Mouse (Mus musculus) CH12.LX (cell line): ENCODE measurements around the gene Stox1. TPM values are rescaled to one million over a fixed set of nuclear protein-coding genes. Genes with fewer than 3 reads are reported as not detected.

Source experiments
- DNase-seq: peaks from one replicate; pipeline ENCODE4 v3.0.0-alpha.2; 2013; ENCODE audit errors: extremely low read depth
- H3K27ac ChIP-seq: 2 replicates; pipeline ENCODE4 v1.5.1; 2012; ENCODE audit warnings: low read depth, mild to moderate bottlenecking, control low read depth, moderate library complexity; ENCODE audit not compliant: insufficient read depth
- H3K27me3 ChIP-seq: replicated peaks from 2 replicates; pipeline ENCODE3; 2012; ENCODE audit warnings: inconsistent platforms
- H3K36me3 ChIP-seq, 2 experiments: replicated peaks in 1 of 2; 2 replicates each; pipeline versions ENCODE3 to v1.6.1; 2012; ENCODE audit warnings: inconsistent platforms in 1 of 2, low read length in 1 of 2, mild to moderate bottlenecking in 1 of 2, mixed read lengths in 1 of 2, moderate library complexity in 1 of 2; ENCODE audit not compliant: control insufficient read depth in 1 of 2, insufficient read depth in 1 of 2
- H3K4me1 ChIP-seq, 2 experiments: 2 replicates each; pipeline ENCODE4 v1.6.1; 2012; ENCODE audit warnings: inconsistent platforms in 1 of 2, moderate library complexity in 1 of 2; ENCODE audit not compliant: insufficient read depth in 2 of 2, control insufficient read depth in 1 of 2
- H3K4me2 ChIP-seq: 2 replicates; pipeline ENCODE4 v1.6.1; 2012; ENCODE audit warnings: low read depth, mild to moderate bottlenecking, control low read depth; ENCODE audit not compliant: poor library complexity, insufficient read depth, severe bottlenecking
- H3K4me3 ChIP-seq, 3 experiments: fragments of 150-350 bp in 1 of 3; sonication (generic) in 1 of 3; replicated peaks in 1 of 3; 2 replicates each; pipeline versions ENCODE3 to v1.5.1; 2011 to 2012; ENCODE audit warnings: low read depth in 2 of 3, low read length in 2 of 3, mild to moderate bottlenecking in 2 of 3, moderate library complexity in 2 of 3, control low read depth in 1 of 3, improper control_type of control experiment in 1 of 3, inconsistent platforms in 1 of 3, mixed read lengths in 1 of 3; ENCODE audit not compliant: poor library complexity in 1 of 3
- H3K79me2 ChIP-seq: replicated peaks from 2 replicates; pipeline ENCODE4 v1.6.1; 2012; ENCODE audit warnings: mild to moderate bottlenecking, moderate library complexity; ENCODE audit not compliant: control insufficient read depth, poor library complexity, insufficient read depth, severe bottlenecking; ENCODE audit errors: extremely low read depth
- H3K9ac ChIP-seq: 2 replicates; pipeline ENCODE4 v1.6.1; 2012; ENCODE audit warnings: low read depth, mild to moderate bottlenecking, control low read depth, moderate library complexity; ENCODE audit not compliant: insufficient read depth
- H3K9me3 ChIP-seq: replicated peaks from 2 replicates; pipeline ENCODE3; 2012; ENCODE audit warnings: low read length, inconsistent platforms, mixed read lengths
- ELF1 ChIP-seq: IDR thresholded peaks from 2 replicates; pipeline ENCODE4 v1.6.1; 2014; ENCODE audit warnings: low read depth, mild to moderate bottlenecking, inconsistent platforms, low read length, improper control_type of control experiment
- ETS1 ChIP-seq: conservative IDR thresholded peaks from 2 replicates; pipeline ENCODE4 v1.6.1; 2012; ENCODE audit warnings: low read depth, mild to moderate bottlenecking, inconsistent platforms, low read length, improper control_type of control experiment, moderate library complexity
- GABPA ChIP-seq: IDR thresholded peaks from 2 replicates; pipeline ENCODE4 v1.6.1; 2012; ENCODE audit warnings: low read depth, low read length, improper control_type of control experiment, inconsistent platforms; ENCODE audit not compliant: insufficient replicate concordance
- HCFC1 ChIP-seq: IDR thresholded peaks from 2 replicates; pipeline ENCODE4 v1.6.1; 2012; ENCODE audit warnings: low read depth, mild to moderate bottlenecking, inconsistent platforms, low read length, improper control_type of control experiment
- MAX ChIP-seq: IDR thresholded peaks from 2 replicates; pipeline ENCODE4 v1.6.1; 2011; ENCODE audit warnings: low read length, improper control_type of control experiment
- MAZ ChIP-seq: IDR thresholded peaks from 2 replicates; pipeline ENCODE4 v1.6.1; 2012; ENCODE audit warnings: low read depth, mild to moderate bottlenecking, inconsistent platforms, low read length, improper control_type of control experiment, moderate library complexity
- MEF2A ChIP-seq: IDR thresholded peaks from 2 replicates; pipeline ENCODE4 v1.6.1; 2014; ENCODE audit warnings: low read depth, mild to moderate bottlenecking, inconsistent platforms, low read length, improper control_type of control experiment, borderline replicate concordance
- MXI1 ChIP-seq: IDR thresholded peaks from 2 replicates; pipeline ENCODE4 v1.6.1; 2011; ENCODE audit warnings: mild to moderate bottlenecking, low read depth, low read length, improper control_type of control experiment
- MYC ChIP-seq: IDR thresholded peaks from 2 replicates; pipeline ENCODE4 v1.6.1; 2011; ENCODE audit warnings: low read depth, mild to moderate bottlenecking, improper control_type of control experiment, low read length
- NELFE ChIP-seq: IDR thresholded peaks from 2 replicates; pipeline ENCODE4 v1.6.1; 2011; ENCODE audit warnings: low read depth, low read length, improper control_type of control experiment
- NRF1 ChIP-seq: IDR thresholded peaks from 2 replicates; pipeline ENCODE4 v1.6.1; 2014; ENCODE audit warnings: low read depth, mild to moderate bottlenecking, inconsistent platforms, low read length, improper control_type of control experiment, moderate library complexity
- PAX5 ChIP-seq: IDR thresholded peaks from 2 replicates; pipeline ENCODE4 v1.6.1; 2012; ENCODE audit warnings: low read length, inconsistent platforms, mixed read lengths
- POLR2A ChIP-seq: IDR thresholded peaks from 2 replicates; pipeline ENCODE4 v1.6.1; 2011; ENCODE audit warnings: low read depth, mild to moderate bottlenecking, improper control_type of control experiment, low read length
- RCOR1 ChIP-seq: conservative IDR thresholded peaks from 2 replicates; pipeline ENCODE4 v1.6.1; 2012; ENCODE audit warnings: low read depth, mild to moderate bottlenecking, inconsistent platforms, low read length, improper control_type of control experiment
- SIN3A ChIP-seq: IDR thresholded peaks from 2 replicates; pipeline ENCODE4 v1.6.1; 2012; ENCODE audit warnings: low read length, improper control_type of control experiment, inconsistent platforms
- TBP ChIP-seq: conservative IDR thresholded peaks from 2 replicates; pipeline ENCODE4 v1.6.1; 2011; ENCODE audit warnings: low read depth, low read length, improper control_type of control experiment
- TCF12 ChIP-seq: IDR thresholded peaks from 2 replicates; pipeline ENCODE4 v1.6.1; 2014; ENCODE audit warnings: low read depth, mild to moderate bottlenecking, inconsistent platforms, low read length, improper control_type of control experiment
- UBTF ChIP-seq: IDR thresholded peaks from 2 replicates; pipeline ENCODE4 v1.6.1; 2012; ENCODE audit warnings: low read depth, mild to moderate bottlenecking, inconsistent platforms, low read length, improper control_type of control experiment, moderate library complexity
- USF1 ChIP-seq: IDR thresholded peaks from 2 replicates; pipeline ENCODE4 v1.6.1; 2014; ENCODE audit warnings: low read depth, mild to moderate bottlenecking, inconsistent platforms, low read length, improper control_type of control experiment
- ZC3H11A ChIP-seq: IDR thresholded peaks from 2 replicates; pipeline ENCODE4 v1.6.1; 2012; ENCODE audit warnings: low read depth, mild to moderate bottlenecking, inconsistent platforms, low read length, improper control_type of control experiment
- ZKSCAN1 ChIP-seq: IDR thresholded peaks from 2 replicates; pipeline ENCODE4 v1.6.1; 2012; ENCODE audit warnings: low read depth, inconsistent platforms, low read length, improper control_type of control experiment, borderline replicate concordance
- ZMIZ1 ChIP-seq: IDR thresholded peaks from 2 replicates; pipeline ENCODE4 v1.6.1; 2012; ENCODE audit warnings: low read depth, mild to moderate bottlenecking, inconsistent platforms, low read length, improper control_type of control experiment
- ZNF384 ChIP-seq: IDR thresholded peaks from 2 replicates; pipeline ENCODE4 v1.6.1; 2012; ENCODE audit warnings: low read depth, low read length, improper control_type of control experiment, inconsistent platforms
- dilution Hi-C: fragments of 300-500 bp; cut with MboI; formaldehyde crosslinking; loops from 2 replicates; pipeline ENCODE4 v1.14.3; 2020; ENCODE audit warnings: low sequenced_read_pairs; ENCODE audit not compliant: extremely low pct_unique_long_range_greater_than_20kb, extremely low pct_ligation_motif_present
- in situ Hi-C: fragments of 300-500 bp; cut with MboI; formaldehyde crosslinking; loops from 3 replicates; pipeline ENCODE4 v1.14.3; 2019; ENCODE audit warnings: low sequenced_read_pairs, low pct_ligation_motif_present, low pct_unique_long_range_greater_than_20kb, mixed read lengths
- polyA plus RNA-seq: library from polyadenylated mRNA; unstranded; fragments of >175 nt; gene quantifications from 2 replicates; pipeline ENCODE4 v1.2.1, GENCODE M21; 2012; ENCODE audit warnings: low read depth; ENCODE audit not compliant: insufficient read length
- total RNA-seq, 2 experiments: library from RNA; depleted of rRNA; stranded (reverse); fragments of 300-350 nt in 1 of 2; fragments of >200 nt in 1 of 2; gene quantifications; 2 replicates each; pipeline ENCODE4 v1.2.3; 2012 to 2014

Stox1 gene
- total and polyA plus RNA-seq, 3 experiments: 0.17 TPM; not detected in 2

- in situ Hi-C loops (no loop called here), dilution Hi-C loops (no loop called here)
- Histone ChIP-seq H3K79me2 (no peaks in the 10 kb centered on the region), H3K27me3 (peaks cover 2% of the 10 kb centered on the region), H3K4me3 (no peak overlapping the region), H3K27ac (no peak overlapping the region), H3K36me3 (no peaks in the 10 kb centered on the region), H3K4me2 (no peak overlapping the region), H3K9ac (no peak overlapping the region), H3K9me3 (no peaks in the 10 kb centered on the region), H3K4me1 (peaks cover 2 to 4% of the 10 kb centered on the region in 2 experiments; a peak in 3 of 4 replicates)
- DNase-seq: no peak
- no peak for TF ChIP-seq GABPA
- no peak for TF ChIP-seq ZKSCAN1
Observed at GRCm38 (mm10) chr10:62656711-62657110, 69.2 kb downstream of the Stox1 start.

GRCm38 (mm10) chr10:62651961-62652360, 74.0 kb downstream of the Stox1 start:
- in situ Hi-C loops: no loop called here
- no peak overlapping the region for H3K27ac ChIP-seq
- DNase-seq: no peak

GRCm38 (mm10) chr10:62650881-62651810, 74.8 kb downstream of the Stox1 start, which contains the start of gene Ddx50:
Gene Ddx50 (minus strand): TSS chr10:62651218.
- in situ Hi-C loops (no loop called here), dilution Hi-C loops (no loop called here)
- no peaks in the 10 kb centered on the region for H3K9me3 ChIP-seq
- peaks cover 2% of the 10 kb centered on the region for H3K27me3 ChIP-seq
- peak within 1 kb of the TSS; percentile 75 for H3K9ac ChIP-seq
- H3K79me2 ChIP-seq: peaks cover 35% of the 10 kb centered on the region
- H3K4me3 ChIP-seq: peak within 1 kb of the TSS; percentile 83 to 97 (median 96)
- peaks cover 8 to 17% of the 10 kb centered on the region in 2 experiments for H3K4me1 ChIP-seq
- H3K4me2 ChIP-seq: peak within 1 kb of the TSS; percentile 99
- peak; percentile 98 for DNase-seq
- H3K36me3 ChIP-seq: peaks cover 7 to 18% of the 10 kb centered on the region in 2 experiments
- H3K27ac ChIP-seq: peak within 1 kb of the TSS; percentile 81
- TF ChIP-seq HCFC1 (peak; percentile 79), MEF2A (no peak), MYC (peak; percentile 88), ETS1 (no peak), MAX (peak; percentile 92), ZMIZ1 (peak; percentile 69; the same call in 1 of the 2 replicates), SIN3A (peak; percentile 4; the same call in 1 of the 2 replicates), UBTF (peak; percentile 69; the same call in 1 of the 2 replicates), MAZ (peak; percentile 55), TCF12 (peak; percentile 77), ELF1 (peak; percentile 89), GABPA (no peak), NELFE (peak; percentile 89), TBP (peak; percentile 56), ZC3H11A (no peak), MXI1 (peak; percentile 94), ZNF384 (no peak), POLR2A (peak; percentile 91), NRF1 (peak; percentile 68), RCOR1 (0 out of 2 replicates have a peak, but pooled peaks have one; percentile 33)

More at GRCm38 (mm10) chr10:62651961-62652360, 74.0 kb downstream of the Stox1 start:
- H3K9me3 ChIP-seq: no peaks in the 10 kb centered on the region
- H3K36me3 ChIP-seq: peaks cover 3 to 12% of the 10 kb centered on the region in 2 experiments
- peaks cover 2% of the 10 kb centered on the region for H3K27me3 ChIP-seq
- H3K4me3 ChIP-seq: peak overlapping the region; percentile 52 to 61 (median 55)
- peak overlapping the region; percentile 86 for H3K4me2 ChIP-seq
- H3K9ac ChIP-seq: peak overlapping the region; percentile 29
- TF ChIP-seq UBTF: no peak
- no peak for TF ChIP-seq USF1
- TF ChIP-seq PAX5: no peak
- TF ChIP-seq RCOR1: no peak
- TF ChIP-seq, all 38 proteins: peak for 0
- Histone ChIP-seq H3K79me2 (peaks cover 28% of the 10 kb centered on the region), H3K4me1 (peaks cover 8 to 17% of the 10 kb centered on the region in 2 experiments)
- dilution Hi-C loops: no loop called here
